Mouse (Mus musculus) midbrain, embryonic 13.5 days (tissue): ENCODE results near the gene Trim9. TPM values are rescaled to one million over a fixed set of nuclear protein-coding genes. Genes with fewer than 3 reads are reported as not detected.
A peak's percentile ranks its signal among the peaks of the same experiment; 100 is the strongest.

ENCODE experiments used
- ATAC-seq: fragments of 200-750 bp; cut with Nextera tagmentation; 2 replicates; pipeline ENCODE4 v1.8.0; 2017; ENCODE audit warnings: mild to moderate bottlenecking, moderate TSS enrichment, moderate library complexity
- H3K27ac ChIP-seq: fragments of 300-500 bp; sonication (generic); 2 replicates; pipeline ENCODE4 v1.5.1; 2015; ENCODE audit warnings: inconsistent platforms, mild to moderate bottlenecking, moderate library complexity
- H3K27me3 ChIP-seq: fragments of 300-500 bp; sonication (generic); 2 replicates; pipeline ENCODE4 v1.6.1; 2015; ENCODE audit warnings: mild to moderate bottlenecking, inconsistent platforms
- H3K36me3 ChIP-seq: fragments of 300-500 bp; sonication (generic); 2 replicates; pipeline ENCODE4 v1.6.1; 2015; ENCODE audit warnings: mild to moderate bottlenecking, inconsistent platforms
- H3K4me1 ChIP-seq: fragments of 300-500 bp; sonication (generic); replicated peaks from 2 replicates; pipeline ENCODE4 v1.6.1; 2015; ENCODE audit warnings: inconsistent platforms
- H3K4me2 ChIP-seq: fragments of 300-500 bp; sonication (generic); replicated peaks from 2 replicates; pipeline ENCODE4 v1.6.1; 2015; ENCODE audit warnings: moderate library complexity, mild to moderate bottlenecking, inconsistent platforms
- H3K4me3 ChIP-seq: fragments of 300-500 bp; sonication (generic); replicated peaks from 2 replicates; pipeline ENCODE4 v1.5.1; 2015; ENCODE audit warnings: mild to moderate bottlenecking, inconsistent platforms
- H3K9ac ChIP-seq: fragments of 300-500 bp; sonication (generic); replicated peaks from 2 replicates; pipeline ENCODE4 v1.6.1; 2015; ENCODE audit warnings: mild to moderate bottlenecking, inconsistent platforms
- H3K9me3 ChIP-seq: fragments of 300-500 bp; sonication (generic); 2 replicates; pipeline ENCODE4 v1.6.1; 2016; ENCODE audit warnings: mild to moderate bottlenecking, inconsistent platforms
- WGBS: fragments of 180-500 bp; shearing (Covaris S2); methylation state at CpG from one replicate; pipeline ENCODE4 v1.1.7; 2015; 5-methylcytosine and 5-hydroxymethylcytosine counted together
- polyA plus RNA-seq: library from polyadenylated mRNA; unstranded; fragments of >200 nt; fragmentation: Nextera tagmentation; extraction: Ambion mirVana; gene quantifications from 2 replicates; pipeline ENCODE4 v1.2.1, GENCODE M21; 2015

The Trim9 gene
- polyA plus RNA-seq: 56.2 and 61.8 TPM in 2 replicates

- peak; percentile 97 for ATAC-seq
- Histone ChIP-seq H3K9ac (peak within 1 kb of the TSS; percentile 89), H3K4me2 (peak within 1 kb of the TSS; percentile 90), H3K4me3 (peak within 1 kb of the TSS; percentile 72), H3K27ac (peak within 1 kb of the TSS; percentile 98), H3K4me1 (peaks cover 50% of the 10 kb centered on the region), H3K27me3 (no peaks in the 10 kb centered on the region), H3K9me3 (no peaks in the 10 kb centered on the region), H3K36me3 (no peaks in the 10 kb centered on the region)
- under 1% methylated on average over 50 of the region's 50 CpGs for WGBS
Measured at GRCm38 (mm10) chr12:70347202-70347841, at the start of gene Trim9. Trim9 (minus strand) TSS chr12:70347614.

GRCm38 (mm10) chr12:70395061-70395460 is 47.6 kb upstream of the Trim9 start:
- no peak overlapping the region for H3K9ac ChIP-seq
- ATAC-seq: no peak
- 83% methylated on average over 3 of the region's 3 CpGs for WGBS

GRCm38 (mm10) chr12:70391236-70391635 is 43.8 kb upstream of the Trim9 start:
- Histone ChIP-seq H3K9me3 (no peaks in the 10 kb centered on the region), H3K4me2 (no peak overlapping the region), H3K9ac (no peak overlapping the region), H3K4me3 (no peak overlapping the region), H3K36me3 (no peaks in the 10 kb centered on the region), H3K27ac (no peak overlapping the region), H3K27me3 (no peaks in the 10 kb centered on the region), H3K4me1 (no peaks in the 10 kb centered on the region)
- no peak for ATAC-seq
- WGBS: 84% methylated on average over 3 of the region's 3 CpGs

More at GRCm38 (mm10) chr12:70395061-70395460, 47.6 kb upstream of the Trim9 start:
- H3K27me3 ChIP-seq: no peaks in the 10 kb centered on the region
- no peak overlapping the region for H3K27ac ChIP-seq
- H3K4me1 ChIP-seq: no peaks in the 10 kb centered on the region
- H3K4me2 ChIP-seq: no peak overlapping the region
- no peaks in the 10 kb centered on the region for H3K9me3 ChIP-seq
- no peak overlapping the region for H3K4me3 ChIP-seq
- H3K36me3 ChIP-seq: no peaks in the 10 kb centered on the region

DNA sequence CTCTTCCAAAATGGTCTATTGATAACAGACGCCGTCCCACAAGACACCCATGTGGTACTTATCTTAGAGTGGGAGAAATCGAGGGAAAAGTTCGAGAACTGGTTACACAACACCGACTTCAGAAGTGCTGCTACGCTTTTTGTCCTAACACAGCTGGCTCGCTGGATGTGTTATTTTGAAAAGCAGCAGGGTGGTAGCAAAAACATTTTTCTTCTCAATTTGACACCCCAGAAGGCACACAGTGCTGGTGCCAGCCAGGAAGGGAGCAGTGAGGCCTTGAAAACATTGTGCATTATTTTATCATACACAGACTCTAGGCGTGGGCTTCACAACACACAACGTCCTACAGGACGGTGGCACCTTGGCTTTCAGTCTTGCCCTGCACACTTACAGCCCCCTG is 27.6 kb upstream of the Trim9 start:
- H3K27me3 ChIP-seq: no peaks in the 10 kb centered on the region
- ATAC-seq: no peak
- no peaks in the 10 kb centered on the region for H3K9me3 ChIP-seq
- H3K36me3 ChIP-seq: no peaks in the 10 kb centered on the region
- 89% methylated on average over 10 of the region's 10 CpGs for WGBS
- no peak overlapping the region for H3K4me2 ChIP-seq
- H3K4me3 ChIP-seq: no peak overlapping the region
- no peaks in the 10 kb centered on the region for H3K4me1 ChIP-seq
- H3K27ac ChIP-seq: no peak overlapping the region
- H3K9ac ChIP-seq: no peak overlapping the region

DNA sequence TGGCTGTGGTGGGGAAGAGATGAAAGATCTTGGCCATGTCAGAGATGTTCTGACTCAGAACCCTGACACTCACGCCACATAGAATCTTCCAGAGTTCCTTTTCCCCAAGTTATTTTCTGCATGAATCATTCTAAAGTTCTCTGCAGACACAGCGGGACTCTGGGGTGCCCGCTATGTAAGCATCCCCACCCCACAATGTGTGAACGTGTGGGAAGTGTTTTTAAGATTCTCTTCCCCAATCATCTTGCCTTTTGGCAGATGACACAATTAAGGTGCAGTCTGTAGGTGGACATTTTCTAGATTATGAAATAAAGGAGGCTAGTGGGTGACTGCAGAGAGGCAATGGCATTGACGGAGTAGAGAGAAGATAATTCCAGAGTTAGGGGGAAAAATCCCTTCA is 25.5 kb upstream of the Trim9 start:
- no peak for ATAC-seq
- no peak overlapping the region for H3K4me2 ChIP-seq
- H3K27ac ChIP-seq: no peak overlapping the region
- peaks cover 9% of the 10 kb centered on the region for H3K4me1 ChIP-seq
- H3K9ac ChIP-seq: no peak overlapping the region
- no peaks in the 10 kb centered on the region for H3K9me3 ChIP-seq
- H3K27me3 ChIP-seq: no peaks in the 10 kb centered on the region
- no peaks in the 10 kb centered on the region for H3K36me3 ChIP-seq
- H3K4me3 ChIP-seq: no peak overlapping the region
- 89% methylated on average over 5 of the region's 5 CpGs for WGBS

DNA sequence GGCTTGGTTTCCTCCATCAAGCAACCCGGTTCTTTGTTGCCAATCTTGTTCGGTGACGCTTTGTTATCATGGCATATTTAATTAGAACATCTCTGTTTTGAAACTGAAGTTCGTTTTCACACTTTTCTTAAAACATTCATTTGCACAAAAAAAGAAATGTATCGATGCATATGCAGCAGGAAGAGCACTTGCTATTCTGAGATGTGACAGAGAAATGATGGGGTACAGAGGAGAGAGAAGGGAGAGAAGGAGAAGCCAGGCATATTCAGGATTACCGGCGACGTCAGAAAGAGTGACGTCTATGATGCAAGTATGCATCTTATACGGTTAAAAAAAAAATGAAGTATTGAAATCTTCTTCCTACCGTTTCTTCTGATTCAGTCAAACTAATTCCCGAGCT is 21.9 kb upstream of the Trim9 start:
- no peak overlapping the region for H3K4me3 ChIP-seq
- no peak overlapping the region for H3K4me2 ChIP-seq
- 84% methylated on average over 12 of the region's 12 CpGs for WGBS
- no peak overlapping the region for H3K9ac ChIP-seq
- H3K27me3 ChIP-seq: no peaks in the 10 kb centered on the region
- H3K4me1 ChIP-seq: peaks cover 22% of the 10 kb centered on the region
- 0 out of 2 replicates have a peak overlapping the region, but pooled peaks have one; percentile 63 for H3K27ac ChIP-seq
- H3K36me3 ChIP-seq: no peaks in the 10 kb centered on the region
- H3K9me3 ChIP-seq: no peaks in the 10 kb centered on the region
- ATAC-seq: no peak

DNA sequence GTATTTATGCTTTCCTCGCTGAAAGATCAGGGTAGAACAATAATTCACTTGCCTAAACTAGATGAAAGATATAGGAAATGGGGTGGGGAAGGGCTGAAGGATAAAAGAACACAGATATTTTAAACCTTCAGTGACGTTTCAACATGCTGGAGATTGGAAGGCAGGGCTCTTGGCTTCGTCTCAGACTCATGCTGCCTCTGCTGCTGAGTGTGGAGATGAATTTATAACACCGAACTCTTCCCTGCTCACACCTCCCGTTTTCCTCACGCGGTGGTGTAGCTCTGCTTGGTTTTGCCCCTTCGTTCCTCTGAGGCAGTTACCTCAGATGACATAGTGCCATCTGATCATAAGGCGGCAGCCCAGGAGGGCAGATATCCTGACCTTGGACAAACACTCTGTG is 21.4 kb upstream of the Trim9 start:
- H3K4me2 ChIP-seq: no peak overlapping the region
- no peaks in the 10 kb centered on the region for H3K9me3 ChIP-seq
- H3K9ac ChIP-seq: no peak overlapping the region
- H3K4me1 ChIP-seq: peaks cover 22% of the 10 kb centered on the region
- no peak overlapping the region for H3K4me3 ChIP-seq
- ATAC-seq: no peak
- 76% methylated on average over 9 of the region's 9 CpGs for whole genome bisulfite sequencing
- H3K27me3 ChIP-seq: no peaks in the 10 kb centered on the region
- no peaks in the 10 kb centered on the region for H3K36me3 ChIP-seq
- peak overlapping the region; percentile 63 for H3K27ac ChIP-seq

DNA sequence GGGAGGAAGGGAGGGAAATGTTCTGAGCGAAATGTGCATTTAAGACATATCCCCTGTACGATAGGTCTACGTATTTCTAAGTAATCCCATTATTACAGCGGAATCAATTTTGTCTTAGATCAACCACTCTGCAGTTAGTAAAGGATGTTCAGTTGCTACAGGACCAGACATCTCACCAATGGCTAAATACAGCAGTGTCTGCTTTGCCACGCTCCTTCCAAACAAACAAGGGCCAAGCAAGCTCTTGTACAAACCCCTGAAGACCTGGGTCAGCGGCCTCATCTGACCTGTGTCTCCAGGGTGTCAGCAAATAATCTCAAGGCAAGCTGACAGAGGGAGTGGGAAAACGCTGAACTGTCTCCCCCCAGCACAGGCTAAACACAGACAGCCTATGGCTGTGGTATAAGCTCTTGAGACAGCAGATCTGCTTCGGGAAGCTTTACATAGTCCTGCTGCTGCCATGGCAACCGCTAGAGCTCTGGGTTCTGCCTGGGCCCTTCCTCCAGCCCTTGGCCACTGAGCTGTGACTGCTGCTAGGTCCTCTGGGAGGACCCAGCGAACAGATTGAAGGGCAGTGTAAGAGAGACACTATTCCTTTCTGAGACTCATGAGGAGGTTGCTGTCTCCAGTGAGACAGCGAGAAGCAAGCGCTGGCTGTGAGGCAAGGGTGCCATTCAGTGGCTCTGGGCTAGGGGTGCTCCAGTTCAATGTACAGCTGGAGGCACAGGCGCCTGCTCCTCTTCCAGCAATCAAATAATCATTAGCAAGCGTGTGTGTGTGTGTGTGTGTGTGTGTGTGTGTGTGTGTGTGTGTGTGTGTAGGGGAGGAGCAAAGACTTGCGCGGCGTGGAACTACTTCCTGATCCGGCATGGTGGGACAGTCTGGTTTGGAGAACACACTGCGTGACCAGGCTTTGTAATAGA is 20.2 kb upstream of the Trim9 start:
- Histone ChIP-seq H3K27ac (peak overlapping the region; percentile 98), H3K27me3 (no peaks in the 10 kb centered on the region), H3K9ac (peak overlapping the region; percentile 50), H3K4me1 (peaks cover 28% of the 10 kb centered on the region), H3K9me3 (no peaks in the 10 kb centered on the region), H3K4me3 (peak overlapping the region; percentile 32), H3K4me2 (peak overlapping the region; percentile 58), H3K36me3 (no peaks in the 10 kb centered on the region)
- peak; percentile 100 for ATAC-seq
- WGBS: 4% methylated on average over 19 of the region's 19 CpGs

DNA sequence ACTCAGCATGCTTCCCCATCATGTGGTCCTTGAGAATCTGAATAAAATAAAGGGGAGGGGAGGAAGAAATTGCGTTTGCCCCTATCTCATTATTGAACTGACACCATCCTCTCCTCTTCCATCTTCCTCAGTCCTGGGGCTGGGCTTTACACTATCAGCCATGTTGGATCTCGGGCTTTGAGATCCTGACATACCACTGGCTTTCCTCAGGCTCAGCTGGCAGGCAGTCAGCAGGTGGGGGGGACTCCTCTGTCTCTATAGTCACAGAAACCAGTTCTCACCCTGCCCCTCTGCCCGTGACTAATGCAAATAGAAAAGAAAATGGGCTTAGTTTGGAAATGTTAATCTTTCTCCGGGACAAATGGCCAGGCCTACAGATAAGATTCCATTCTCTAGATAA is 15.6 kb upstream of the Trim9 start:
- 9% methylated on average over 4 of the region's 4 CpGs for WGBS
- Histone ChIP-seq H3K4me1 (peaks cover 31% of the 10 kb centered on the region), H3K36me3 (no peaks in the 10 kb centered on the region), H3K4me3 (no peak overlapping the region), H3K9me3 (no peaks in the 10 kb centered on the region), H3K27me3 (no peaks in the 10 kb centered on the region), H3K4me2 (no peak overlapping the region), H3K9ac (no peak overlapping the region), H3K27ac (0 out of 2 replicates have a peak overlapping the region, but pooled peaks have one; percentile 30)
- ATAC-seq: no peak

GRCm38 (mm10) chr12:70360276-70360675 is 12.9 kb upstream of the Trim9 start:
- no peak overlapping the region for H3K9ac ChIP-seq
- H3K9me3 ChIP-seq: no peaks in the 10 kb centered on the region
- H3K4me1 ChIP-seq: peaks cover 17% of the 10 kb centered on the region
- no peaks in the 10 kb centered on the region for H3K36me3 ChIP-seq
- WGBS: 94% methylated on average over 5 of the region's 5 CpGs
- no peak overlapping the region for H3K4me2 ChIP-seq
- no peaks in the 10 kb centered on the region for H3K27me3 ChIP-seq
- ATAC-seq: peak; percentile 41; the same call in 1 of the 2 replicates
- H3K27ac ChIP-seq: no peak overlapping the region
- H3K4me3 ChIP-seq: no peak overlapping the region

GRCm38 (mm10) chr12:70359443-70359842 is 12.0 kb upstream of the Trim9 start:
- 73% methylated on average over 13 of the region's 13 CpGs for WGBS
- Histone ChIP-seq H3K36me3 (no peaks in the 10 kb centered on the region), H3K4me1 (peaks cover 17% of the 10 kb centered on the region), H3K9me3 (no peaks in the 10 kb centered on the region), H3K4me3 (no peak overlapping the region), H3K27ac (no peak overlapping the region), H3K4me2 (no peak overlapping the region), H3K27me3 (no peaks in the 10 kb centered on the region), H3K9ac (no peak overlapping the region)
- ATAC-seq: peak; percentile 54; the same call in 1 of the 2 replicates

DNA sequence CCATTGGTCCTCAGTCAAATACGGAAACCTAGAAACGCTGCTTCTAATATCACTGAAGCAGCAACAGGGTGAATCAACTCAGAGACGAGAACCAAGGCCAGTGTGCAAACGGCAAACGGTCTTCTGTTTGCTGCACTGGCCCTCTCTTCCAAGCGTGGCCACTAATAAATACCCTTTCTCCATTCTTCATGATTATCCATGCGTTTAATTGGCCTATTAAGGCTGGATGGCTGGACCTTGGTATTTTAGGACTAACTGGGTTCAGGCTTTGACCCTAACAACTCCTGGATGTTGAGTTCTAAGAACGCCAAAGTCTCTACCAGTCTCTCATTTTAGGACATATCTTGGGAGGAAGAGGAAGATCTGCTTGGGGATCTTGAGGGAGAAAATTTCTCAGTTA is 7.5 kb upstream of the Trim9 start:
- Histone ChIP-seq H3K4me1 (peaks cover 13% of the 10 kb centered on the region), H3K9ac (no peak overlapping the region), H3K9me3 (no peaks in the 10 kb centered on the region), H3K4me3 (no peak overlapping the region), H3K27ac (no peak overlapping the region), H3K4me2 (no peak overlapping the region), H3K36me3 (no peaks in the 10 kb centered on the region), H3K27me3 (no peaks in the 10 kb centered on the region)
- ATAC-seq: no peak
- 42% methylated on average over 8 of the region's 8 CpGs for WGBS
